Mouse (Mus musculus) Patski (cell line): ENCODE data around the gene Rtp4. TPM values are rescaled to one million over a fixed set of nuclear protein-coding genes. Genes with fewer than 3 reads are reported as not detected.

Experiments used
- ATAC-seq: fragments of 100-300 bp; one replicate; pipeline ENCODE4 v1.8.0; 2021
- CTCF ChIA-PET: fragments of 350-600 bp; sonication (Branson Sonifier 250); formaldehyde crosslinking; loops from one replicate; lab custom pipeline; 2022; ENCODE audit warnings: inconsistent platforms; lab: Charles Lee
- POLR2A ChIA-PET: fragments of 350-600 bp; sonication (Branson Sonifier 250); formaldehyde crosslinking; loops from one replicate; lab custom pipeline; 2022; ENCODE audit warnings: antibody characterized with exemption, inconsistent platforms; lab: Charles Lee
- DNase-seq: peaks from one replicate; pipeline ENCODE4 v3.0.0-alpha.2; 2011; ENCODE audit warnings: low read depth, low spot score
- H3K27me3 ChIP-seq: fragments of 371-371 bp; one replicate; pipeline ENCODE4 v1.5.1; 2021
- CTCF ChIP-seq: fragments of 100-300 bp; IDR thresholded peaks from one replicate; pipeline ENCODE4 v1.5.1; 2021
- in situ Hi-C: fragments of 300-500 bp; cut with MboI; formaldehyde crosslinking; loops from 3 replicates; pipeline ENCODE4 v1.11.1; 2018; ENCODE audit warnings: low pct_unique_long_range_greater_than_20kb, mixed read lengths
- polyA plus RNA-seq: library from polyadenylated mRNA; unstranded; gene quantifications from one replicate; pipeline ENCODE4 v1.2.3, GENCODE M21; 2021

The Rtp4 gene
- polyA plus RNA-seq, 1 experiment from 2014 or later, result 5.0 TPM

GRCm38 (mm10) chr16:23511166-23511935, 8.7 kb upstream of the Rtp4 start:
- in situ Hi-C loops, result loop anchor here (10.0 kb wide), 1 partner anchor 277 kb away; no protein-coding TSS in a partner anchor
- no peak for DNase-seq
- TF ChIP-seq CTCF, result no peak
- ChIA-PET CTCF (interaction anchor here (7.0 kb wide), 1 partner anchor 12 kb away, joined by 34 read pairs; no protein-coding TSS in a partner anchor), POLR2A (no interaction called here)
- ATAC-seq, result no peak
- no peaks in the 10 kb centered on the region for H3K27me3 ChIP-seq

- POLR2A ChIA-PET, result no interaction called here
- in situ Hi-C loops, result loop anchor here (10.0 kb wide), 1 partner anchor 279 kb away; no protein-coding TSS in a partner anchor
- ATAC-seq, result no peak
- DNase-seq, result no peak
- H3K27me3 ChIP-seq, result no peaks in the 10 kb centered on the region
- no peak for TF ChIP-seq CTCF
- CTCF ChIA-PET, result interaction anchor here (1.4 to 7.0 kb wide), 3 partner anchors 10 to 19 kb away, joined by 5 to 34 read pairs (median 5); no protein-coding TSS in a partner anchor
These were observed 6.7 kb upstream of the Rtp4 start for GRCm38 (mm10) chr16:23513401-23513800.

GRCm38 (mm10) chr16:23515766-23516165, 4.3 kb upstream of the Rtp4 start:
- no peak for ATAC-seq
- DNase-seq, result no peak
- ChIA-PET CTCF (interaction anchor here (1.6 to 7.0 kb wide), 2 partner anchors 17 to 63 kb away, joined by 3 to 34 read pairs; no protein-coding TSS in a partner anchor), POLR2A (no interaction called here)
- in situ Hi-C loops, result loop anchor here (10.0 kb wide), 1 partner anchor 281 kb away; no protein-coding TSS in a partner anchor
- no peaks in the 10 kb centered on the region for H3K27me3 ChIP-seq
- no peak for TF ChIP-seq CTCF

GRCm38 (mm10) chr16:23516606-23517005, 3.5 kb upstream of the Rtp4 start:
- CTCF ChIA-PET, result interaction anchor here (7.0 kb wide), 1 partner anchor 17 kb away, joined by 34 read pairs; no protein-coding TSS in a partner anchor
- in situ Hi-C loops, result loop anchor here (10.0 kb wide), 1 partner anchor 282 kb away; no protein-coding TSS in a partner anchor
- POLR2A ChIA-PET, result no interaction called here
- no peak for TF ChIP-seq CTCF
- DNase-seq, result no peak
- ATAC-seq, result no peak
- no peaks in the 10 kb centered on the region for H3K27me3 ChIP-seq

GRCm38 (mm10) chr16:23517230-23517629, 2.9 kb upstream of the Rtp4 start:
- ChIA-PET CTCF (interaction anchor here (1.7 to 7.0 kb wide), 3 partner anchors 14 to 18 kb away, joined by 4 to 34 read pairs (median 7); no protein-coding TSS in a partner anchor), POLR2A (interaction anchor here (0.9 to 1.1 kb wide), 2 partner anchors 13 to 65 kb away, joined by 3 to 6 read pairs; no protein-coding TSS in a partner anchor)
- DNase-seq (no peak), ATAC-seq (no peak)
- in situ Hi-C loops, result loop anchor here (10.0 kb wide), 1 partner anchor 282 kb away; no protein-coding TSS in a partner anchor
- TF ChIP-seq CTCF, result no peak
- H3K27me3 ChIP-seq, result no peaks in the 10 kb centered on the region

GRCm38 (mm10) chr16:23517754-23518566, 2.1 kb upstream of the Rtp4 start:
- POLR2A ChIA-PET, result interaction anchor here (0.9 to 1.5 kb wide), 4 partner anchors 13 to 66 kb away, joined by 3 to 6 read pairs (median 5); no protein-coding TSS in a partner anchor
- in situ Hi-C loops, result loop anchor here (10.0 kb wide), 1 partner anchor 283 kb away; no protein-coding TSS in a partner anchor
- CTCF ChIA-PET, result interaction anchor here (0.9 to 1.8 kb wide), 4 partner anchors 13 to 19 kb away, joined by 3 to 7 read pairs (median 4); no protein-coding TSS in a partner anchor
- DNase-seq (no peak), ATAC-seq (no peak)
- H3K27me3 ChIP-seq, result no peaks in the 10 kb centered on the region
- TF ChIP-seq CTCF, result no peak

- no peak for DNase-seq
- POLR2A ChIA-PET, result interaction anchor here (1.1 to 1.5 kb wide), 2 partner anchors 18 to 22 kb away, joined by 5 read pairs; no protein-coding TSS in a partner anchor
These were observed 1.3 kb upstream of the Rtp4 start for GRCm38 (mm10) chr16:23518567-23519369.

GRCm38 (mm10) chr16:23519771-23520170, 320 bp upstream of the Rtp4 start:
- ATAC-seq, result no peak
- ChIA-PET POLR2A (interaction anchor here (1.0 kb wide), 1 partner anchor 22 kb away, joined by 3 read pairs; no protein-coding TSS in a partner anchor), CTCF (interaction anchor here (1.3 to 2.0 kb wide), 4 partner anchors 13 to 60 kb away, joined by 3 to 5 read pairs (median 4); no protein-coding TSS in a partner anchor)
- H3K27me3 ChIP-seq, result no peaks in the 10 kb centered on the region
- no peak for TF ChIP-seq CTCF
- in situ Hi-C loops, result loop anchor here (10.0 kb wide), 1 partner anchor 285 kb away; no protein-coding TSS in a partner anchor
- no peak for DNase-seq

More at GRCm38 (mm10) chr16:23518567-23519369, 1.3 kb upstream of the Rtp4 start:
- peak; percentile 53 for ATAC-seq
- CTCF ChIA-PET, result interaction anchor here (0.9 to 2.0 kb wide), 7 partner anchors 14 to 59 kb away, joined by 3 to 7 read pairs (median 4); no protein-coding TSS in a partner anchor
- in situ Hi-C loops, result loop anchor here (10.0 kb wide), 1 partner anchor 284 kb away; no protein-coding TSS in a partner anchor
- no peak for TF ChIP-seq CTCF
- no peaks in the 10 kb centered on the region for H3K27me3 ChIP-seq

- no peak for TF ChIP-seq CTCF
- in situ Hi-C loops, result no loop called here
- ChIA-PET POLR2A (interaction anchor here (0.8 kb wide), 1 partner anchor 52 kb away, joined by 10 read pairs; no protein-coding TSS in a partner anchor), CTCF (interaction anchor here (1.7 to 2.0 kb wide), 2 partner anchors 12 to 18 kb away, joined by 4 to 5 read pairs; no protein-coding TSS in a partner anchor)
- ATAC-seq (no peak), DNase-seq (no peak)
- H3K27me3 ChIP-seq, result no peaks in the 10 kb centered on the region
These were observed 1.0 kb downstream of the Rtp4 start for GRCm38 (mm10) chr16:23521092-23521491.
